ENCODE assay signal across 8 mouse cellular contexts in the genomic region with DNA sequence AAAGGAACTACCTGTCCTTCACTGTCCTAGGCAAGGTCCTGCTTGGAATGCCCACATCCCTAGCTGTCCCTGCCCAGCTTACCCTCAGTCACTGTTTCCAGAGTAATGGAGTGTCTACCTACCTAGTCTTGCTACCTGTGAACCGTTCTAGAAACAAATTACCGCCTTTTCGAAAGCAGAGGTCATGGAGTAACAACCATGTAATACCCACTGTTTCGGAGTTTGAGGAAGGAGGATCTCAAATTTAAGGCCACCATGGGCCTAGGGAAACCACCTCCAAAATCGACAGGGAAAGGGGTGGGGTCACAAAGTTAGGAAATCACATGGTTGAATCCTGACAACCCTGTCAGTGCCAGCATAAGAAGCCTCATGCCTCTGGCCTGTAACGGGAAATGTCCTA. TPM values are rescaled to one million over a fixed set of nuclear protein-coding genes. Genes with fewer than 3 reads are reported as not detected.
A peak's percentile ranks its signal among the peaks of the same experiment; 100 is the strongest.
DNase-seq lines count a peak whose midpoint lies in the region; ATAC-seq lines count a peak whose summit lies in the region.

No protein-coding gene starts in this region.

- no peaks in the 10 kb centered on the region for H3K27me3 ChIP-seq in kidney, embryonic 15.5 days
- no peaks in the 10 kb centered on the region for H3K27me3 ChIP-seq in embryonic facial prominence, embryonic 12.5 days
- H3K27me3 ChIP-seq in hindbrain, embryonic 16.5 days (replicated peaks; ENCODE audit: control insufficient read depth, insufficient read depth, low read length): no peaks in the 10 kb centered on the region
- no peaks in the 10 kb centered on the region for H3K27me3 ChIP-seq in midbrain, embryonic 15.5 days (replicated peaks)

- H3K4me2 ChIP-seq in kidney, embryonic 15.5 days: peak overlapping the region; percentile 95
- peak overlapping the region; percentile 56 for H3K4me2 ChIP-seq in embryonic facial prominence, embryonic 12.5 days (replicated peaks)
- peak overlapping the region; percentile 79 for H3K4me2 ChIP-seq in hindbrain, embryonic 16.5 days (ENCODE audit: low read length)
- H3K4me2 ChIP-seq in midbrain, embryonic 15.5 days: peak overlapping the region; percentile 70

- peaks cover 51% of the 10 kb centered on the region for H3K36me3 ChIP-seq in kidney, embryonic 15.5 days
- H3K36me3 ChIP-seq in embryonic facial prominence, embryonic 12.5 days: peaks cover 36% of the 10 kb centered on the region
- peaks cover 22% of the 10 kb centered on the region for H3K36me3 ChIP-seq in hindbrain, embryonic 16.5 days (ENCODE audit: control insufficient read depth, insufficient read depth, low read length)
- peaks cover 30% of the 10 kb centered on the region; the same call in 1 of the 2 replicates for H3K36me3 ChIP-seq in midbrain, embryonic 15.5 days (replicated peaks)

- peaks cover 33% of the 10 kb centered on the region for H3K4me1 ChIP-seq in kidney, embryonic 15.5 days
- H3K4me1 ChIP-seq in embryonic facial prominence, embryonic 12.5 days: peaks cover 12% of the 10 kb centered on the region; the same call in 1 of the 2 replicates
- H3K4me1 ChIP-seq in hindbrain, embryonic 16.5 days (ENCODE audit: control insufficient read depth, insufficient read depth, low read depth, low read length): peaks cover 21% of the 10 kb centered on the region
- H3K4me1 ChIP-seq in midbrain, embryonic 15.5 days: peaks cover 31% of the 10 kb centered on the region

- peak overlapping the region; percentile 79; the same call in 1 of the 2 replicates for H3K9ac ChIP-seq in kidney, embryonic 15.5 days
- no peak overlapping the region for H3K9ac ChIP-seq in embryonic facial prominence, embryonic 12.5 days
- H3K9ac ChIP-seq in hindbrain, embryonic 16.5 days (ENCODE audit: low read depth, low read length): no peak overlapping the region; the same call in 1 of the 2 replicates
- H3K9ac ChIP-seq in midbrain, embryonic 15.5 days: no peak overlapping the region; the same call in 1 of the 2 replicates

- no peak; the same call in 1 of the 2 replicates for ATAC-seq in kidney, embryonic 15.5 days (replicated peaks; ENCODE audit: low FRiP score)
- no peak for ATAC-seq in embryonic facial prominence, embryonic 12.5 days (ENCODE audit: insufficient number of reproducible peaks, insufficient read depth, low FRiP score, low TSS enrichment)
- ATAC-seq in hindbrain, embryonic 16.5 days: no peak
- no peak for ATAC-seq in midbrain, embryonic 15.5 days (replicated peaks)

- no peak for DNase-seq in kidney, postnatal 36 days
- DNase-seq in urinary bladder, adult 18-20 months (ENCODE audit: low spot score in 2 of 2): no peak
- DNase-seq in testis, postnatal 10 days (ENCODE audit: low spot score): no peak
- DNase-seq in c-Kit-positive CD71-positive TER-119-positive erythroid progenitor cells, embryonic 14.5 days (ENCODE audit: low spot score): no peak

- 36% methylated on average over 6 of the region's 6 CpGs for WGBS in kidney, embryonic 15.5 days
- WGBS in embryonic facial prominence, embryonic 12.5 days: 31% methylated on average over 6 of the region's 6 CpGs
- WGBS in hindbrain, embryonic 16.5 days: 43% methylated on average over 6 of the region's 6 CpGs
- 43% methylated on average over 6 of the region's 6 CpGs for WGBS in midbrain, embryonic 15.5 days

- peak overlapping the region; percentile 94 for H3K27ac ChIP-seq in kidney, embryonic 15.5 days
- peak overlapping the region; percentile 84; the same call in 1 of the 2 replicates for H3K27ac ChIP-seq in embryonic facial prominence, embryonic 12.5 days
- peak overlapping the region; percentile 95; the same call in 1 of the 2 replicates for H3K27ac ChIP-seq in hindbrain, embryonic 16.5 days (ENCODE audit: low read depth, low read length)
- peak overlapping the region; percentile 92 for H3K27ac ChIP-seq in midbrain, embryonic 15.5 days

- no peaks in the 10 kb centered on the region for H3K9me3 ChIP-seq in kidney, embryonic 15.5 days (replicated peaks)
- no peaks in the 10 kb centered on the region for H3K9me3 ChIP-seq in embryonic facial prominence, embryonic 12.5 days
- H3K9me3 ChIP-seq in hindbrain, embryonic 16.5 days (ENCODE audit: control insufficient read depth, low read length): no peaks in the 10 kb centered on the region
- H3K9me3 ChIP-seq in midbrain, embryonic 15.5 days: no peaks in the 10 kb centered on the region

- peak overlapping the region; percentile 69 for H3K4me3 ChIP-seq in kidney, embryonic 15.5 days (replicated peaks)
- H3K4me3 ChIP-seq in embryonic facial prominence, embryonic 12.5 days: peak overlapping the region; percentile 51
- peak overlapping the region; percentile 77 for H3K4me3 ChIP-seq in hindbrain, embryonic 16.5 days (ENCODE audit: low read length)
- H3K4me3 ChIP-seq in midbrain, embryonic 15.5 days: peak overlapping the region; percentile 55; the same call in 1 of the 2 replicates

RNA-seq across cellular contexts. Expression of a gene that starts 0.7 kb away (rescaled TPM):
- 16.6 and 18.3 TPM in 2 replicates for polyA plus RNA-seq in kidney, embryonic 15.5 days (2015; fragmentation: Nextera tagmentation; extraction: Ambion mirVana)
- polyA plus RNA-seq in embryonic facial prominence, embryonic 12.5 days (2016; fragmentation: Nextera tagmentation; extraction: Ambion mirVana): 20.3 and 21.9 TPM in 2 replicates
- polyA plus RNA-seq in hindbrain, embryonic 16.5 days (2015; fragmentation: Nextera tagmentation; extraction: Ambion mirVana): 49.2 and 54.5 TPM in 2 replicates
- 51.8 and 52.7 TPM in 2 replicates for polyA plus RNA-seq in midbrain, embryonic 15.5 days (2015; fragmentation: Nextera tagmentation; extraction: Ambion mirVana)

RNA-seq across cellular contexts. Expression of a gene that starts 6.3 kb away (rescaled TPM):
- polyA plus RNA-seq in kidney, embryonic 15.5 days (2015; fragmentation: Nextera tagmentation; extraction: Ambion mirVana): 46.1 and 53.2 TPM in 2 replicates
- polyA plus RNA-seq in embryonic facial prominence, embryonic 12.5 days (2016; fragmentation: Nextera tagmentation; extraction: Ambion mirVana): 51.8 and 54.1 TPM in 2 replicates
- 124 and 126 TPM in 2 replicates for polyA plus RNA-seq in hindbrain, embryonic 16.5 days (2015; fragmentation: Nextera tagmentation; extraction: Ambion mirVana)
- 76.7 and 80.4 TPM in 2 replicates for polyA plus RNA-seq in midbrain, embryonic 15.5 days (2015; fragmentation: Nextera tagmentation; extraction: Ambion mirVana)

RNA-seq across cellular contexts. Expression of a gene that starts 48.8 kb away (rescaled TPM):
- polyA plus RNA-seq in kidney, embryonic 15.5 days (2015; fragmentation: Nextera tagmentation; extraction: Ambion mirVana): 34.2 and 38.4 TPM in 2 replicates
- 33.7 and 35.9 TPM in 2 replicates for polyA plus RNA-seq in embryonic facial prominence, embryonic 12.5 days (2016; fragmentation: Nextera tagmentation; extraction: Ambion mirVana)
- polyA plus RNA-seq in hindbrain, embryonic 16.5 days (2015; fragmentation: Nextera tagmentation; extraction: Ambion mirVana): 34.6 and 35.2 TPM in 2 replicates
- 31.7 and 33.5 TPM in 2 replicates for polyA plus RNA-seq in midbrain, embryonic 15.5 days (2015; fragmentation: Nextera tagmentation; extraction: Ambion mirVana)

RNA-seq across cellular contexts. Expression of a gene that starts 48.8 kb away (rescaled TPM):
- polyA plus RNA-seq in kidney, embryonic 15.5 days (2015; fragmentation: Nextera tagmentation; extraction: Ambion mirVana): 15.0 and 20.5 TPM in 2 replicates
- polyA plus RNA-seq in embryonic facial prominence, embryonic 12.5 days (2016; fragmentation: Nextera tagmentation; extraction: Ambion mirVana): 27.5 and 27.7 TPM in 2 replicates
- 11.8 and 12.5 TPM in 2 replicates for polyA plus RNA-seq in hindbrain, embryonic 16.5 days (2015; fragmentation: Nextera tagmentation; extraction: Ambion mirVana)
- polyA plus RNA-seq in midbrain, embryonic 15.5 days (2015; fragmentation: Nextera tagmentation; extraction: Ambion mirVana): 19.2 and 20.7 TPM in 2 replicates
